Mouse (Mus musculus): Measurements from ENCODE around the gene Ugt1a7c. TPM values are rescaled to one million over a fixed set of nuclear protein-coding genes. Genes with fewer than 3 reads are reported as not detected.
"Not testable (repeated sequence)": the region's sequence is repeated elsewhere in the genome, so short reads cannot be mapped to it uniquely, and the experiment has no call there.

Gene Ugt1a7c
- total RNA-seq, 2 experiments from 2014 or later, result 0.23 to 0.62 TPM

DNA sequence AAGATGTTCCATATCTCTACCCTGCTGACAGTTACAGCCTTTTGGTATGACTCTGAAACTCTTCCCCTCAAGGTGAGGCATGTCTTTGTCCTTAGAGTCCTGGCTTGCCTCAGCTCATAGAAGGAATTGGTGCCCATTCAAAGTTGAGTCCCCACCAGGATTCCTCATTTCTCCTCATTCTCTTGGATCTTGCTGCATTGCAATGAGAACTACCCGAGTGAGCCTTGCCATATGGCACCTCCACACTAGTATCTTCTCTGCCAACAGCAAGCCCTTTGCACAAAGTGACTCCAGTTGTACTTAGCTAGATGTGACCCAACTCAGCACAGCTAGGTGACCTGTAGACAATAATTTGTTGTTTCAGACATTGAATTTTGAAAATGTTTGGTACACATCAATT is 128.7 kb downstream of the Ugt1a7c start:
- DNase-seq, result peak; percentile 10

DNA sequence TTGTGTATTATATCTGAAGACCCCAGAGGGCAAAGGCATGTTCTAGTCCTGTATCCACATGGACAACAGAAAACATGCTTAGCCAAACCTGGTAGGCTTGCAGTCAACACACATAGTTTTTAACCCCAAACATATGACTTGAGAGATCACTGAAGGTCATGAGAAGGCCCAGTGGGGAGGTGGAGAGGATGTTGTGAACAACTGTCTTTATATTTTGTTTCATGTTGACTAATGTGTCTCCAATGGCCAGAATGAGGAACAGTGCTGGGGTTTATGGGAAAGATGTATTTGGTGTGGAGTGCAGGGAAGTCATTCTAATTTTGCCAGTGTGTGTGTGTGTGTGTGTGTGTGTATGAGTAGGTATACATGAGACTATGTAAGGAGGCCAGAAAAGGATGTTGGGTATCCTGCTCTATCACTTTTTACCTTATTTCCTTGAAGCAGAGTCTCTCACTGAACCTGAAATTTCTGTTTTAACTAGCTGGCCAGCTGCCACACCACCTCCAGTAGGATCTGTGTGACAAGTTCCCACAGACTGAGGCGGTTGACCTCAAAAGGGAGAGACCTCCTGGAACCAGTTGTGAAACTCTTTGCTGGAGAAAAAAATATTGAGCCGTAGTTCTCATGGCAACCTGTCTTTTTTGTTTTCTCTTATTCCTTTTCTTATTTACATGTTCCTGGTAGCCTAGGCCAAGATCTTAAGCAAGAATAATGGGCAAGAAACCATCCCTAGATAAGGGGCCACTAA is 129.3 kb downstream of the Ugt1a7c start:
- DNase-seq, result peak; percentile 4

DNA sequence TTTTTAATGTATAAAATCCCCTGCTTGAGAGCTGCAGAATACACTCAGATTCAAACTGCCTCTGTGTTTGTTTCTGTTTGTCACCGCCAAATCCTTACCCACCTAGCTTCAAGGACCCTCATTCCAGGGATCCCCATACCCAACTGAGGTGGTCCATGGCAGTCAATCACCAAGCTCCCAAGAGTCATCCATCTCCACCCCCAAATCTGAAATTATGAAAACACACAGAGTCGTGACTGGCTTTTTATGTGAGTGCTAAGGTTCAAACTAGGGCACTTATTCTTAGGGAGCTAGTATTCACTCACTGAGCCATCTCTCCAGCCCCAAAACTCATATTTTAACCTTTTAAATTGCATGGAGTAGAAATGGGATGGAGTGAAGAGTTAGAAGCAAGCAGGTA is 130.4 kb downstream of the Ugt1a7c start:
- DNase-seq, result not testable (repeated sequence)

DNA sequence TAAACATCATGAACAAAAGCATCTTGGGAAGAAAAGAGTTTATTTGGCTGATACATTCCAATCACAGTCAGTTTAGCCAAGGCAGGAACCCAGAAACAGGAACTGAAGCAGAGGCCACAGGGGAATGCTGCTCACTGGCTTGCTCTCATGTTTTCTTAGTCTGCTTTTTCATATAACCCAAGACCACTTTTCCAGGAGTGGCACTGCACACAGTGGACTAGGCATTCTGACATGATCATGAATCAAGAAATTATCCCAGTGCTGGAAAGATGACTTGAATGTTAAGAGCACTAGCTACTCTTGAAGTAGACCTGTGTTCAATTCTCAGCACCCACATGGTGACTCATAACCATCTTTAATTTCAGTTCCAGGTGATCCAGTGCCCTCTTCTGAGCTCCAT is 130.9 kb downstream of the Ugt1a7c start:
- peak; percentile 5 for DNase-seq

DNA sequence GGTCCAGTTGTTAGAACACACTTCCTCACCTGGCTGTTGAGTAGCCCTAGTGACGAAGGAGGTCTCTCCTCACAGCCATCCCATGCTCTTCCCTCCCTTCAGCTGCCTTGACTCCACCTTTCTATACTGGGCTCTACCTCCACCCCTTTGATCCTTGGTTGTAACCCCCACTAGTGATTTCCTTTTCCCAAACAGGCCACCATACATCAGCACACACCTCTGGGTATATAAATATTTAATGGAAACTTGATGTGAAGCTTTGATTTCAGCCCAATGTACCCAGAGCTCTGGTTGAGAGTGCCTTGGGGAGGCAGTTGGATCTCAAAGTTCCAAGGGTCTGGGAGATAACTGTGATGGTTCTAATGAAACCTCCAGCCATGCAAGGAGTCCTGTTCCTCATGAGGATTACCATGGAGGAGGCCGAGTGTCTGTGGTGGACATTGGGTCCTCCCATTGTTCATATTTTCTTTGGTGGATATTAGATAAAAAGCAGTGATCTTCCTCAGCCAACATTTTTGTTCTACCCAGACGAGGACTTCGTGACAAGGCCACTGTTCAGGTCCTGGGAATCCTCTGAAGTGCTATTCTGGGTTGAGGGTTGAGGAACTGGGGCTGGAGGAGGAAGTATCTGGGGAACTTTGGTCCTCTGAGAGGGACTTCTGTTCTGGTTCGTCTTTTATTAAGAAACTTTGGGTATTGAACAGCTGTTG is 132.0 kb downstream of the Ugt1a7c start, which contains the start of gene Mroh2a:
Gene Mroh2a (plus strand): TSS at position 317 of the 710 bp plus-strand sequence.
- peak; percentile 12 for DNase-seq

DNA sequence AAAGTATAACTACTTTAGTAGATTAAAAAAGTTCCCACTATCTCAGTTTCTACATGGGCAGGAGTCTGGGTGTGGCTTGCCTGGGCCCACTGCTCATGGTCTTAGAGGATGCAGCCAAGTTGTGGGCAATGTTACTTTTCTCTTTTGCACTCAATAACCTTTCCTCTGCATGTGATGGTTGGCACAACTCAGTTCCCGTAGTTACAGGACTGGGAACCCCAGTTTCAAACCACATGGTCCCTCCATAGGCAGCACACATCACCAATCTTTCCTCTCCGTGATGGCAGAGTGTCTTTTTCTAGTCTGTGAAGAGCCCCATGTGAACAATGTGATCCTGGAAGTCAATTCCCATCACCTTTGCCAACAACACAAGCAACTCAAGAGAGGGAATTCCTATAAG is 132.6 kb downstream of the Ugt1a7c start:
- DNase-seq, result peak; percentile 7

DNA sequence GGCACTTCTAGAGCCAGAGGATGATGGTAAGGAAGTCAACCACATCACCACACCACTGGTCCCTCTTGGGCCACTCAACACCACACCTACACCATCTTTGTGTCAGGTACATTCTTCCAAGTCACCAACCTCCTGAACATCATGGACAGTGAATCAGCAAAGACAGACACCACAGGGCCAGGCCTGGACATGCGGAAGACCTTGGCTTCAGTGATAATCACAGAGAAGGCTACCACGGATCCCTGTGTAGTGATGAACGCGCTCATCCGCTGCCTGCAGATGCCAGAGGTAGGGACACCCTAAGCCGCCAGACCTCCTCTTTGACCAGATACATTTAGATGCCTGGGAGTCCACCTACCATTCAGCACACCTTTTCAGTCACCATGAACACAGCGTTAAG is 133.3 kb downstream of the Ugt1a7c start:
- peak; percentile 19 for DNase-seq

DNA sequence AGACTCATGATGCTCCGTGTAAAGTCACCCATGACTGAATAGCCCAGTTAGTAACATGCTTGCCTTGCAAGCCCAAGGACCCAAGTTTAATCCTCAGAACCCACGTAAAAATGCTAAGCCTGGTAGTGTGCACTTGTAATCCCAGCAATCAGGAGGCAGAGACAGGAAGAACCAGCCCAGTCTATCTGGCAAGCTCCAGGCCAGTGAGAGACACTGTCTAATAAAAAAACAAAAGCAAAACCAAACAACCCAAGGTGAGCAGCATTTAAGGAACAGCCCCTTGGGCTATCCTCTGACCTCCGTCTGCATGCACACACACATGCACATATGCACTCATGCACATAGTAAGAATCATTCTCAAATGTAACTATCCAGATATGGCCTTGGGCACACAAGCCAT is 134.7 kb downstream of the Ugt1a7c start:
- DNase-seq, result no peak

DNA sequence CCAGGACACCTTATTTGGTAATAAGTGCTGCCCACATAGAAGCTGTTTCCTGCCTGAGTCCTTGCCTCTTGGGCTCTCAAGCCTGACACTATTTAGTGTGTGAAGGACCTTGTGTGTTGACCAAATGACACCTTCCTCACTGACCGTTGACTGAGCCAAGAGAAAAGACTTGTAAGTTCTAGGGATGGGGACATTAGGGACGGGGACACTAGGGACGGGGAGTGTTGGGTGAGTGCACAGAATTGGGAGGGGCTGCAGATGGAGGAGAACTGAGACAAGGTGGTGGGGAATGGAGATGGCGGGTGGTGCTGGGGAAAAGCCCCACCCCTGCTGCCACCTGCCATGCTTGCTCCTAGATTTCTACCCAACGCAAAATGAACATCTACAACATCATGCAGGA is 135.1 kb downstream of the Ugt1a7c start:
- DNase-seq, result no peak

DNA sequence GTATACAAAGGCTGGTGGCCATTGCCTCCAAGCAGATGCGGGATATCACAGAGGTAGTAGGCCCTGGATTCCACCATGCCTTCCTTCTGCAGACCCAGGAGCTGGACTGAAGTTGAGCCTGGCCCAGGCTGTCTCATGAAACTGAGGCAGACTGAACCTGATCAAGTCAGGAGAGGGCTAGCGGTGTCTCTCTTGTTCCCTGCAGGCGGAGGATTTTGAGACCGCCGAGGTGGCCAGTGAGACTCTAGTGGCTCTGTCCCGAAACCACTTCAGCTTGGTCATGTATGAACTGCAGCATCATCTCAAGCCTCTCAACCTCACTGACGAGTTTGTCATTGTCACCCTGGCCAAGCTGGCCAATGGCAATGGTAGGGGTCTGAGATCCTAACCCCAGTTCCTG is 135.6 kb downstream of the Ugt1a7c start:
- DNase-seq, result no peak

DNA sequence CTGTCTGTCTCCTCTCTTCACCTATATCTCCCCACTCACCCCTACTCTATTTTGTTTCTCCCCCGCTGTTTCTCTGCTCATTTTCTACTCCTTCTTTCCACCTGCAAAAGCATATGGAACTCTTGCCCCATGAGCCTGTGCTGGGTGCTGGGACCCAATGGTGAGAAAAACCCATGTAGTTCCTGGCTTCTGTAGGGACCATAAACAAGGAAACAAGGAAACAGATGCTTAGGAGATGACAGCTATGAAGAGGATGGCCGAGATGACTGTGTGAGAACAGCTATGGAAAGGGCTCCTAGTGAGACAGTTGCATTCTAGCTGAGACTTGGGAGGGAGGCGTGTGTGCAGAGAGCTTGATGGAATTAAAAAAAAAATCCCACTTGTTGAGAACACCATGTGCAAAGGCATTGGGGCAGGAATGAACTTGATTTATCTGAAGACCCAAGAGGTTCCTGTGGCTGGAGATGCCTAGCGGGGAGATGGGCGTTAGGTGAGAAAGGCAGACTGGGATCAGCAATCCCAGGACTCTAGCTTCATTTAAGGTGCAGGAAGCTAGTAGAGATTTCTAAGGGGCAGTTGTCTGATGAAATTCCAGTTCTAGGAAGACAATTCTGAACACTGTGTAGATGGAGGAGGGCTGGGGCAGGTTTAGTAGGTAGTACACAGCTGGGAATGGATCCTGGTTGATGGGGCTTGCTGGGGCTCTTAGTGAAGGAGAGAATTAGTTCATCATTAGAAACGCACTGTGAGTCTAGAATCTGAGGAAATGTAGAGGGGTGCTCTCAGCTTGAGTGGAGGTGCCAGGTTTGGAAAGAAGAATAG is 136.3 kb downstream of the Ugt1a7c start:
- no peak for DNase-seq

DNA sequence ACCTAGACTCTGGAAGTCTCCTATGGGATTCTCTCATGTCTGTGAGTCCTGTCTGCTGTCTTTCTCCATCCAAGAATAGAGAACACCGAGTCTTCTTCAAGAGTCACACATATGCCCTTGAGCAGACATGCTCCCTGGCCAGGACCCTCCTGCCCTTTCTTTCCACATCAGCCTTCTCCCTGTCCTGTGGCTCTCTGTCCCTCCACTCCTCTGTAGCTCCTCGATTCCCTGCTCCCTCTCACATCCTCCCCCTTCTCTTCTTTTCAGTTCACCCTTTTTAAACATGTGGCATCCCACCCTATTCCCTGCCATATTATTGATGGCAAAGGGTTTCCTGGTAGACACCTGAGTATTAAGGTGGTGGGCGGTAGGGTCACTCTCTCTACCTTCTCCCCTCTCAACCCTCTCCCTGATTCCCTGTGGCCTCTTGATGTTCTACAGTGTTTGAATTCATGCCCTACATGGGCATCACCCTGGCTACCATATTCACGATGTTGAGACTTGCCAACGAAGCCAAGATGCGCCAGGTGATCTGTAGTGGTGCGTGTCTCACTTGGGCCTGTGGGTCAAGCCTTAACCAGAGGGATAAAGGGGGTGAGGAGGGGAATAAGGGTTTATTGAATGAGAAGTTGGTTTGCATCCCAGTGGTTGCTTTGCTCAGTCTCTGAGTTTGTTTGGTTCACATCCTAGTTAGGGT is 137.1 kb downstream of the Ugt1a7c start:
- DNase-seq, result no peak

DNA sequence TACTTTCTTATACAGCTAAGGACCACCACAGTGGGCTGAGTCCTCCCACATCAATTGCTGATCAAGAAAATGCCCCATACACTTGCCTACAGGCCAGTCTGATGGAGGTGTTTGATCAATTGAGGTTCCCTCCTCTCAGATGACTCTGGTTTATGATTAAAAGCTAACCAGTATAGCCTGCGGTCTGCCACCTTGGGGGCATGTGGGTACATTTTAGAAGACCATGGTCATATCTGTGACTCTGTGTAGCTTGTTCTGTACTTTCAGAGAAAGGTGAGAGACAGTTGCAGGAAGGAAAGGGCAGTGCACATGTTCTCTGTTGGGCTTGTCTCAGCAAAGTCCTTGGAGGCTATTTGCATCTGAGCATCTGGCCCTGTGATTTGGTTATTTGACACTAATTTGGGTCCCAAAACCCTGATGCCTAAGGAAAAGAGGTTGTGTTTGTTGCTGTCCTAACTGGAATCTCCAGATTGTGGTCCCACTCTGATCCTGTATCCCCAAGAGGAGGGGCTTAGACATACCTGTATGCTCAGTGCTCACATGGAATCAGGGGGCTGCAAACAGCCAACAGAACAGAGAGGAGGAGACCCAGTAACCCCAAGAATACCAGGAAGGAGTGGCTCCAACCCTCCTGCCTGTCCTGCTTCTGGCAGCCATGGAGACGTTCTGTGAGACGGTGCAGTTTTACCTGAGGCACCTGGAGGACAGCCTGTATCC is 138.0 kb downstream of the Ugt1a7c start:
- DNase-seq, result no peak

DNA sequence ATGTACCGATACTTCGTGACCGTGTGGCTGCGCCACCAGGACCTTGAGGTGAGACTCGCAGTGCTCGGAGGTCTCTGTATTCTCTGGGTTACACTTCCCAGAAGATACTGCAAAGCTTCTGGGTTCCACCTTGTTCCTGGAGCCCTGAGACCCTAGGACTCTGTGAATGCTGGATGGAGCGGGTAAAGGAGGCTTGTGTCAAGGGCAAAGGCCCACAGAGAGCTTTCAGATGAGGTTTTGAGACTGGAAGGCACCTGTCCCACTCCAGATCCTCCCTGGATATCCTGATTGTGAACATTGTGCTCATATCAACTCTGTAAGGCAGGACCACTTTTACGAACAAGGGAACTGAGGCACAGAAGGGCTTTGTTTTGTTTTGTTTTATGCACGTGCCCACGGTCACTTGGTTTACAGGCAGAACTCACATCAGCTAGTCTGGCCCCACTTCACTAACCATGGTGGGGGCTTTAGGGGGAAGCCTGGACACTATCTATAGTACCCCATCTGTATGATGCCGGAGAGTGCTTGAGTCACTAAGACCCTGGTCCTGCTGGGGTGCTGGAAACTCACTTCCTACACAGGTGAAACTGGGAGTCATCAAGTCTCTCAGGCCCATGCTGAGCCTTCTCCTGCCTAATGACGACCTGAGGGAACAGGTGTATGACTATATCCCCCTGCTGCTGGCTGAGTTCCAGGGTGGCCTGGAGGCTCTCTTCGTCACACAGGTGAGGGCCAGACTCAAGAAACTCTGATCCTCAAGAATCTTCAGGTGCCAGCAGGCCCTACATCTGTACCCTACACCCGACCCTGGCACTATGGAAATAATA is 138.8 kb downstream of the Ugt1a7c start:
- no peak for DNase-seq

DNA sequence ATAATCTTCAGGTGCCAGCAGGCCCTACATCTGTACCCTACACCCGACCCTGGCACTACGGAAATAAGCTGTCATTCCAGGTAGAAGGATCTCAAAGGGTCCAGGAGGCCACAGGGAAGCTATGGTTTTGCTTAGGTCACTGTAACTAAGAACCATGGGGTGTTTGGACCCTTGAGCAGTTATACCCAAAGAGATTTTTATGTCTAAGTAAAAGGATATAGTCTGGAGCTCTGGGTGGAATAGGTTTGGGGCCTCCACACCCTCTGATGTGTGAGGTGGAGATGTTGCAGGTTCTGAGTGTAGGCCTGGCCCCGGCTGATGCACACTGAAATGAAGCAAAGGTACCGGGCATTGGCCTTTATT is 139.4 kb downstream of the Ugt1a7c start:
- no peak for DNase-seq

DNA sequence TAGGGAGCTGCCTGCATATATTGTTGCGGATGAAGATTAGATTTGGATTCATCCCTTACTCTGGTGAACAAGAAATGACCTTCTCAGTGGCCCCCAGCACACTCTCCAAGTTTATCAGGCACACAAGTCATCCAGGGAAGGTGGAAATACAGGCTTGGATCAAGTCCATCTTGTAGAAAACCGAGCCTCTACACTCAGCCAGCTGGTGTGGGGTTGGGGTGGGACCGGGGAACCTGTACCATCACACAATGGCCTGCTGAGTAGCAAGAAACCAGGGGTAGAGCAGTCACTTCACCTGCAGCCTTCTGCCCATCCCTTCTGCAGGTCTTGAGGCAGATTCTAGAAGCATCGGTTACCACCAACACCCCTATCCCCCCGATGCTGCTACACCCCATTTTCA is 139.8 kb downstream of the Ugt1a7c start:
- no peak for DNase-seq

DNA sequence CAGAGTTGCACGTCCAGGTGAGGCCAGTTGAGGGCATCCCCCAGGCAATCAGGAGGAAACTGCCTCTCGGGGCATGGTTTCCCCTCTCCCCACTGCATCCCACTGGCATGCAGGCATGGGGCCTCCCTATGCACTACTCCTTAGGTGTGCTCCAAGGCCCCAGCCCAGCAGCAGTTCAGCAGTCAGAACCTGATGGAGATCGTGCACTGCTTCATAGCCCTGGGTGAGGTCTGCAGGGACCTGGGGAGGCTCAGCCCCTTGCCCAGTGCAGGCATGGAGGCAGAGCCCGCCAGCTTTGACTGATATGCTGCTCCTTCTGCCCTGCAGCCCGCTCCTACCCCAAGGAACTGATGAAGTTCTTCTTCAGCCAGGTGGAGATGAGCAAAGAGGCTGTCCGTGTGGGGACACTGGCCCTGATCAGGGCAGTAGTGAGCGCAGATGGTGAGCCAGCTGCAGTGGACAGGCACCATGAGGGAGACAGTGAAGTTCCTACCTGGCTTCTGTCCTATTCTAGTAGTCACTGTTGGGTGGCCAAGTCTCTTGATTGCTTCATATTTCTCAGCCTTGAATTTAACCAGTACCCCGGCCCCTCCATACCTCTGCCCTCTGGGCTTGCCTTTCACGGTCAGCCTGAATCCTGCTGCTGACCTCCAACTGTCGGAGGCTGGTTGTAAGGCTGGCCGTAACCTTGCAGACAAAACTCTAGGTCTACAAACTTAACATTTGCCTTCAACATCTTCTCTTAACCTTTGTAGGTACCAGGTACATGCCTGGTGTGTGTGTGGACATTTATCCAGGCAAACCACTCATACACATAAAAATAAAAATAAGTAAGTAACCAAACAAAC is 140.4 kb downstream of the Ugt1a7c start:
- no peak for DNase-seq

DNA sequence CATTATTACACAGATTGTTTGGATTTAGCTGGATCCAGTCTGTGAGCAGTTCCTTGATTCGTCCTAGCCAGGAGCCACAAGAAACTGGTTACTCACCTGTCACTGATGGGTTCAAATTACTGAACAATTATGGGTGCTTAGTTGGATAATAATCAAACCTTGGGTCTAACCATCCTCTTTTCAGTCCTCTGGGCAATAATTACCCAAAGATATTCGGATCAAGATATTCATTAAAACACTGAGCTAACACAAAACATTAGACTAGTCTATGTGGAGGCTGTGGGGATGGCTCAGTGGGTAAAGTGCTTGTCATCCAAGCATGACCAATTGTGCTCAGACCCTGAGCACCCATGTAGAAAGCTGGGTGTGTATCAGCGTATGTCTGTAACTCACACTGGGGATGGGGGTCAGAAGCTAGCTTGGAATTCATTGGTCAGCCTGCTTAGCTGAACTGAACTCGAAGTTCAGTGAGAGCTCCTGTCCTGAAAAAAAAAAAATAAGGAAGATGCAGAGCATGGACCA is 141.1 kb downstream of the Ugt1a7c start:
- DNase-seq, result no peak

DNA sequence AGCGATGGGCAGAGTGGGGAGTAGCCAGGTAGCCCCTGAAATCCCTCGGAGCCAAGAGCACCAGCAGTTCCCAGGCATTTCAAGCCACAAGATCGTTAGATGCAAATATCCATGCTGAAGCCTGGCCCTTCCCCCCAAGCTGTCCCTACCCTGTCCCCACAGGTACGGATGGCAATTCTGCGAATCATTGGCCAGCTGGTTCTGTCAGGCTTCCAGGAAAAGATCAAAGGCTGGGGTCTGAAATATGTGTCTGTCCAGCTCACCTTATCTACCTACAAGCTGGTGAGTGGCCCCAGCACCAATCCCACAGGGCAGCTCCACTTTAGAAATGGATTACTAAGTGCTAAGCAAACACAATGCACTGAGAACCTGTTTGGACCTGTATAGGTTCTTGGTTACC is 142.4 kb downstream of the Ugt1a7c start:
- no peak for DNase-seq

DNA sequence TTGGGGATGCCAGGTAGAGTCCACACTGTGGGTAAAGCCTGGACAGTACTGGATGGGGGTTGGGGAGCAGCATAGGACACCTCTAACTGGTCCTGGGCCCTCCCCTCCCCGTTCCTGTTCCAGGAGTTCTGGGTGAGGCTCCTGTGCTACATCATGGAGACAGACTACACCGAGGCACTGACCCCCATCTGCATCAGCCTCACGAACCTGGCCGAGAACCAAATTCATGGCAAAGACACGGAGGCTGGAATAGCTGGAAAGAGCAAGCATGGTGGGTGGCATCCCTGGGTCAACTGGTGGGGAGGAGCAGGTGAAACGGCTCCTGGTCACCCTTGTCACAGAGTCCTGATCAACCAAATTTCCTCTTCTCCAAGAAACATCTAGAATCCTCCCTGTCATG is 143.9 kb downstream of the Ugt1a7c start:
- DNase-seq, result no peak
